Mouse (Mus musculus) yolk sac, embryonic 10.5 days (tissue): ENCODE results near the gene Ube2n.

ENCODE experiments used
- DNase-seq: peaks from one replicate; pipeline ENCODE4 v3.0.0-alpha.2; 2017; ENCODE audit warnings: low spot score

Ube2n gene

DNA sequence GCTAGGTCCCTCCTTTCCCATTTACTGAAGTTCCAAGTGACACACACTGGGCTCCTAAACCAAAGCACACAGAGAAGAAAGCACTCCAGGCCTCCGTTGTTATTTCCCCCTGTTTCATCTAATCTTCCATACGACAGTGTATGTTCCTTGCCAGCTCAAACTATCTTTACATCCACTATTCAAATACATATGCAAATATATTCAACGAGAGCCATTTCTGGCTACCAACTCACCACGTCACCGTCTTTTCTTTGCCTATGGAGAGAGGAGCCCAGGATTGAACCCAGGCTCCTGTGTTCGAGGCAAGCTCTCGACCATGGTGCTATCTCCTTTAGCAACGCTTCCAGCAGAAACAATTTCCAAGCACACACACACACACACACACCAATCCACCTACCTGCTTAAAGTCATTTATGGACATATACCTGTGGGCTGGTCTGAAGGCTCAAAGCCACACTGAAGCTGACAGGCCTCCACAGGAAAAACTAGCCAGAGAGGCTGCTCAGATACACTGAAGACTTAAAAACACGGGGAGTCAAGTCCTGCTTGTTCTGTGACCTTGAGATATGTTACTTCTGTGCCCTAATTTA lies 45.5 kb downstream of the Ube2n start:
- DNase-seq = no peak

DNA sequence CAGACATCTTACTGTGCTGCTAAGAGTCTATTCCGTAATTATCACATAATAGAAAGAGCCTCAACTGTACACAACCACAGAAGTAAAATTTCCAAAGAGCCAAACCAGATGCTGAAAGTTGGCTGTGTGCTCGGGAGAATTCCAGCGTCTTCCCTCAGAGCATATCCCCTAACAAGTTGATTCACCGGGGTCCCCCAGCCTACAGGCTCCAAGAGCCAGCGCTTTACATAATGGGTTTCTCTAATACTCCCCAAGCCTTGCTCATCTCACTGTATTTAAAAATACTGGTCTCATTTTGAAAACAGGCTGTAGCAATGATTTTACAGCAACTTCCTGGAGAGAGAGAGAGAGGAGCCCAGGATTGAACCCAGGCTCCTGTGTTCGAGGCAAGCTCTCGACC lies 46.7 kb downstream of the Ube2n start:
- DNase-seq = no peak

DNA sequence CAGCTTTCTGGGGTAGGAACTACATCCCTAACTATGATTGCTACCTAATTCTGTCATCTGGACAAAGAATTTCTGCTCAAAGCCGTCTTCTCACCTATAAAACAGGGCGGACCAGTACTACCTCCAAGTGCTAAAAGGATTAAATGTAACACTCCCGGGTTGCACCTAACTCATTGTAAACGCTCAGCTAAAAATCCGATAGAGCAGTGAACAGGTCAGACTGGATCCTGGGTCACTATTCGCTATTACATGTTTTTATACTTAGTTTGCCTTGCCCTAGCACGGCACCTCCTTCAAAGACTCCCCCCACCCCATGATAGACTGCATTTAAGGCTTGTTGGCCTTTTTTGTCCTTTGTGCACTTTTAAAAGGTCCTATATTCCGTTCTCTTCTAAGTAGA lies 47.5 kb downstream of the Ube2n start:
- no peak for DNase-seq

DNA sequence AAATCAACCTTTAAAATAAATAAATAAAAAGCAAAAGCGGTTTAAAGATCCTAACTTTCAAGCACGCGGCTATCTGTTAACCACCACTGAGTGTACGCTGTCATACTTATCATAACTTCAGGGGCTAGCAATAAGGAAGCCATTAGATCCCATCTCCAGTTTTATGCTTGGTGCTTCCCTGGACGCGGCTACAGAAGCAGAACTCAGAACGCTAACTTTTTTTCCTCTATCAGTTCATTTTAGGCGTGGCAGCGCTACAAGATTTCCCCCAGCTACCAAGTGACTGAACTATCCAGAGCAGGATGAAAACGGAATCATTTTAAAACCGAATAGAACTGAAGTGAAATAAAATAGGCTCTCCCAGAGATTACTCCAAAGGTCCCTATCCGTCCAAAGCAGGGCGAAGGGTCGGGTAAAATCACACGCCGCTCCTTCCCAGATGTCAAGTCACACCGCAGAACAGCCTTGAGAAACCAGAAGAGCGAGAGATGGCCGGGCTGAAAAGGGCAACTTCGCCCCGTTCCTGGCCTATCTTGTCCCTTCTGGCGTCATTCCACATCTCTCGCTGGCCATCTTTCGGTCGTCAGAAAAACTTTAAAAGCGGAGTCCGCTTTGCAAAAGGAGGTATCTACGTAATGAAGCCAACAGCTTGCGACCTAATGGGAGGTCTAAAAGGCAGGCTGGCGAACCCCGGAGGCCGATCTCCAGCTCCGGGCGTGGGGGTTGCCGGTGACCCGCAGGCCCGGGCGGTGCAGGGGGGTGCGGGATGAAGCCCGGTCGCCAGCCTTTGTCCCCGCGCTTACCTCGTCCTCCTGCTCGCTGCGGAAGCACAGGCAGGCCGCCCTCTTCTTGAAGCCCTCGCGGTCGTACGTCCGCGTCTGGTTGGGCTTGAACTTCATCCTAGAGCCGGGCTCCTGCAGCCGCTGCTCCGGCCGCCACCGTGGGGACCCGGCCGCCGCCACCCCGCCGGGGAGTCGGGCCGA lies 48.2 kb downstream of the Ube2n start:
- DNase-seq = peak; percentile 59

DNA sequence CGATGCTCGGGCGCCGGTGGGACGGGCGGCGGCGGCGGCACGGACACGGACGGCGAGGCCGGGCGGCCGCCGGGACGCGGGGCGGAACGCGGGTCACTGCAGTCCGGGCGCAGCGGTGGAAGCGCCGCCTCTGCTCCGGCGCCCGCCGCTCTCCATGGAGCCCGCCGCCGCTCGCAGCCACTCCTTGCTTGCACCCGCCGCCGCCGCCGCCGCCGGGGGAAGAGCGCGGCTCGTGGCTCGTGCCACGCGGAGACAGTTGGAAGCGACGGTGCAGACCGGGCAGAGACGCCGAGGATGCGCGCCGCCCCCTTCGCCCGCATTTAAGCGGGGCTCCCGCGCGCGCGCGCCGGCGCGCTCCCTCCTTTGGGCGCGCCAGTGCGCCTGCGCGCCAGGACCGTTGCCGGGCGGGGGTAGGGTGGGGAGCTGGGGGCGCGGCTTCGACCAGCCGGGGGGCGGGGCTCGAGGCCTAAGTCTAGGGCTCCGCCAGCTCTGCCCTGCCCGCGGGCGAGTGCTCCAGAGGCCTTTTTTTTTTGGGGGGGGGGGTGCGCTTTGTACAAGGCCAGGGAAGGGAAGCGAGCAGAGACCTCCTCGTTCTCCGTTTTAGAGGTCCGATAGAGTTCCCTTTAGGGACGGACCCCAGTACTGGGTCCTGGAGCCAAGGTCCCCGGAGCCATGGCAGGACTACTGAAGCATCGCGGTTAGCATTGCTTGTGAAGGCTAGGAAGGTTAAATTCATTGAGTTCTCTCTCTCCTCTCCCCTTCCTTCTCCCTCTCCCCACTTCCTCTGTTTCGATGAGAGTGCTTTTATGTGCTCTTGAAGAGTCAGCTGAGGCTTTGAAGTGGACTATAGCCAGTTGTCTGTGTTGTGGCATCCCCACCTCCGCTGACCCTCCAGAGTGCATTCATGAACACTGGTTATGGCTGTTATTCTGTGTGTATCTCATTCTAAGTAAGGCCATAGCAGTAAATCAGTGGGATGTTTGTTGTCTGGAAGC lies 49.2 kb downstream of the Ube2n start, which contains the start of gene Nudt4:
Gene Nudt4, minus strand, starts transcription at position 296 of the 995 bp plus-strand sequence.
- DNase-seq = peak; percentile 90

DNA sequence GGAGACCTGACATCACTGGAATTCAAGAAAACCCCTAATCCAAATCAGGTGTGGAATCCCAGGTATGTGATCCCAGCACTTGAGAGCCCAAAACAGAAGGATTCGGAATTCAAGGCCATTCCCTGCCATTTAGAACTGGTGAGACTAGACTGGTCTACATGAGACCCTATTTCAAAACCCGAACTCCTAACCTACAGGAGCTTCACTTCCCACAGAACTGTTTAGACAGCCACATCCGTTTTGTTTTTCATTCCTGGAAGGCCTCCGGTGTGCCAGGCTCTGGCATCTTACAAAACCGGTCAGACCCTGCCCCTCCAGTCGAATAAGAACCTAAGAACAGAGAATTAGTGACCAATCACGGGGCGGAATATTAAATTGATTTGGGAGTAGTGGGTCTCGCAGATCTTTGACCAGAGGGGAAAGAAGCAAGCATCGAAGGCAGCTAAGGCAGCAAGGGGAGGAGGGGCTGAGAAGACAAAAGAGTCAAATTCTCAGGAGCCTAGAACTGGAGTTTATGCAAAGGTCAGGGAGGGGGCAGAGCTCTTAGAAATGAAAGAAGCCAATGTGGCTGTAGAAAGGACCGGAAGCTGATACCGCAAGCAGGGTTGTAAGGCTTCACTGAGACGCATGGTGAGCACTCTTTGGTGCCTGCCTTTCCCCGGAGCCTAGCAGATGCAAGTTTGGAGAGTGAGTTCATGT lies 50.4 kb downstream of the Ube2n start:
- DNase-seq = no peak

DNA sequence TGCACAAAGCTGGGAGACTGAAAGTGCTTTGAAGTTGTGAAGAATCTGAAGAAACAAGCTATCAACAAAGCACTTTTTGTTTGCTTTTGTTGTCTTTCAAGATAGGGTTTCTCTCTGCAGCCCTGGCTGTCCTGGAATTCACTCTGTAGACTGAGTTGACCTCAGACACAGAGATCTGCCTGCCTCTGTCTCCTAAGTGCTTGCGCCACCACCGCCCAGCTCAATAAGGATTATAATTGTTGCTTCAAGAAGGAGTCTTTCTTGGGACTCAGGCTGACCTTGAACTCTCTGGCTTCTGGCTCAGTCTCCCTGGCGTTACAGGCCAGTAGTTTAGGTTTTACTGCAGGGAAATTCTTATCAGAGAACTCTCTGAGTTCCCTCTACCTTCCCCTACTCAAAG lies 51.8 kb downstream of the Ube2n start:
- DNase-seq = no peak

DNA sequence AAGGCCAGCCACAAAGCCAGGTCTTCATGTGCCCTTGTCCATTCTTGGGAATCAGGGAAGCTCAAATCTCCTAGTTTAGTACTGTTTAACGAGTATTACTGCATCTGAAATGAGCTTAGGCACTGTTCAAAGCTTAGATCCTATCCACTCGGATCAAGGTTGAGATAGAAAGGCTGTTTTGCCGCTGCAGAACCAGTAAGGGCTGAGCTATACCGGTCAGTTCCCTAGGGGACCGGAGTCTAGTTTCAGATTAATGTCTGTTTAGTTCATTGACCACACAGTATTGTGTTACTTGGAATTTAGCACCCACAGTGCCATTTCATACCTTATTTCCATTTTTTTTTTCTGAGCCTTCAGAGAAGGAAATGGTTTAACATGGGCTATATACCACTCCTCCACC lies 52.6 kb downstream of the Ube2n start:
- no peak for DNase-seq

DNA sequence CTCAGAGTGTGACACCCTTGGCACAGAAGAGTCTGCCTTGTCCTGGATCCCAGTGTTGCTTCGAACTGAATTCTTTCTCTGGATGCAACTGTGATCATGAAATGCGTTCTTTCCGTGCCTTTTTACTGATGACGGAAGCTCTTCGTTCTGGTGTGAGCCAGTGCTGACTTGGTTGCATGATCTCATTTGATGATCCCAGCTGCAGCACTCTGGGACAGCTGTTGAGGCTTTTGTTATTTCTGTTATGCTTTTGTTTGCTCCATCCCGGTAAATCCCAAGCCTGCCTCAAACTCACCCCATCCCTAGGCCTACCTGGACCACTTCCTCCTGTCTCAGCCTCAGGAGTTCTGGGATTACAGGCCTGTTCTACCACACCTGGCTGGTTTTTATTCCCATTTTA lies 53.1 kb downstream of the Ube2n start:
- no peak for DNase-seq

DNA sequence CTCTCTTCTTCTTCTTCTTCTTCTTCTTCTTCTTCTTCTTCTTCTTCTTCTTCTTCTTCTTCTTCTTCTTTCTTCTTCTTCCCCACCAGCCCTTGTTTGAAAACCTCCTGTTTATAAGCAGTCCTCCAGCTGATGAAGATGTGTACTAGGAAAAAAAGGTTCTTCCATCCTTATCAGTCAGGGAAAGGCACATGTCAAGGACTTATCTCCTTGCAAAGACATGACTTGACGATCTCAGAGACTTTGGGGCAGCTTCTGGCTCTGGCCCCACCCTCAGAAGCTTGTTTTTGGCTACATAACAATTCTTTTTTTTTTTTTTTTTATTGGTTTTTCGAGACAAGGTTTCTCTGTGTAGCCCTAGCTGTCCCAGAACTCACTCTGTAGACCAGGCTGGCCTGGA lies 54.5 kb downstream of the Ube2n start:
- no peak for DNase-seq

DNA sequence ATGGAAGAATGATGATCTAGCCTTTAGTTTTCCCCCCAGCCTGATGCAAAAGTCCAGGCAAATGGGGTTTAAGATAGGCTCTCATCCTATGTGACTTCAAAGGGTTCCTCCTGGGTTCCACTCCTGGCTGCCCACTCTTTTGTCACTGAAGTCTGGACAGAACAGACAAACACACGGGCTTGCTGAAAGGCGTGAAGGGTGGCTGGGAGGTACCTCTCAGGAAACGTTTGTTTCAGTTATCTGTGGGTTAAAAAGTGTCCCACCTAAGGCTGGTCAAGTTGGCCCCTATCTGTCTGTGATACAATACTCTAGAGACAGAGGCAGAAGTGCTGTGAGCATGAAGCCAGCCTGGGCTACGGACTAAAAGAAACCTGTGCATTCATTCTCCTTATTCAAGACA lies 60.0 kb downstream of the Ube2n start:
- DNase-seq = no peak

DNA sequence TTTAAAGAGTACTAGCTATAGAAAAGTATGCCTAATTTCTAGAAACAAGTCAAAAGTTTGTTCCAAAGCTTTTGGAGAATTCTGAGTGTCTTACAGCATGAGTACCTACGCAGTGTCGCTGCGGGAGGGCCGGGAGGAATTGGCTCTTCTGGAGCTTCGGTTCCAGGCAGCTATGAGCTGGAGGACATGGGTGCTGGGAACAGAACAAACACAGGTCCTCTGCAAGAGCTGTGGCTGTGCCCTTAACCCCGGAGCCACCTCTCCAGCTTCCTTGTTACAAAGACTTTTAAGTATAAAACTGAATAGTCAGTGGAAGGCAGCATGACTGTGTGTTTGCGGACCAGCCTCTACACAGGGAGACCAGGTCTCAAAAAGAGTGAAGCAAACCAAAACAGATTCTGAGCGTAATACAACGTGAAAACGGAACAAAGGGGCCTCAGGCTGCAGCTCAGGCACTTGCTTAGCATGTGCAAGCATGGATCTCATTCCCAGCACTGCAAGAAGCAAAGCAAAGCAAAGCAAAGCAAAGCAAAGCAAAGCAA lies 61.0 kb downstream of the Ube2n start:
- no peak for DNase-seq

DNA sequence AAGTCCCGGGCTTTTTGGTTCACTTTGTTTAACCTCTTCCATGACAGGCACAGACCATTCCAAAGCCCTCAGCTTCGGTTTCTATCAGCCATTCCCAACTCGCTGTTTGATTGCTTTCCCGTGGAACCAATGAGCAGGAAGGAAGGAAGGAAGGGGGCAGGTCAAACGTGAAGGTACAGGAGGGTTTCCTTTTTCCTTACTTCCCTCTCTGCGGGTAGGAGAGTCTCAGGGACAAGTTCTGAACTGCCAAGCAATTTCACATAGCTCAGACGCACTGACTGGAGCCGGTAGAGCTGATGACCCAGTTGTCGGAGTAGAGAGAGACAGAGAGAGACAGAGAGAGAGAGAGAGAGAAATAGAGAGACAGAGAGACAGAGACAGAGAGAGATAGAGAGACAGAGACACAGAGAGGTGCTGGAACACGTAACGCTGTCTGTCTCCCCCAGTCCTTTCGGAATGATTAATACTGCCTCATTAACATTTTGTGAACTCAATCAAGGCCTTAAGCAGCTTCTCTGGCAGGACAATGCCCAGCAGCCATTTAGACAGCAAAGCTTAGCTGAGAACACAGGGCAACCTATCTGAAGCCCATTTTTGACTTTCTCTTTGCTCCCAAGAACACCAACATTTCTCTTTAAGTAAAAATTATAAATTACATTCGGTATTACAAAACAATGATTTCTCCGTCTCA lies 62.1 kb downstream of the Ube2n start:
- DNase-seq = no peak

DNA sequence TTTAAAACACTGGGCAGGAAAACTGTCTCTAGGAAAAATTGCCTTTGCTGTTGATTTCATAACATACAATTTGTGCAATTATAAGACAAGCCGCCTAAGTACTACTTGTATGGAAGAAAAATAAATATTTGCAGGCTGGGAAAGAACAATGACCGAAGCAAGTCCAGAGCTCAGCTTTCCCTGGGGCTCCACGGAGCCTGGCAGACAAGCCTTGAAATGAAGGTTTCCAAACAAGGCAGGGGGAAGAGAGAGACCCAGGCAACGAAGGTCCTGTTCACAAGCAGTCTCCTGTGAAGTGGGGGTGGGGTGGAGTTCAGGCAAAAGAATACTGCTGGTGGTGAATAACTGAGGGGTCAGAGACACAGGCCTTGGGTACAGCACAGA lies 62.6 kb downstream of the Ube2n start:
- no peak for DNase-seq

DNA sequence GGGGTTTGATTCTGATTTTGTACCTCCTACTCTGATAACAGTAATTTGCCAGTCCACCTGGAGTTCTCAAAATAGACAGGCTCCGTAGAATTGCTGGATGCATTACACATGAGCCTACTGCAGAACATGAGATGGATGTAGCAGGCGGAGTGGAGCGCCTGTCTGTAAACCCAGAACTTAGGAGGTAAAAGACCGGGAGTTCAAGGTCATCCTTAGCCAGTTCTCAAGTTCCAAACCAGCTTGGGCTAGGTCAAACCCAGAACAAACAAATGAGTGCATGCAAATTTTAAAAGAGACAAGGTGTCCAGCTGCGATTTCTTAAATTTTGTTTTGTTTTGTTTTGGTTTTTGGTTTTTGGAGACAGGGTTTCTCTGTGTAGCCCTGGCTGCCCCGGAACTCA lies 70.6 kb downstream of the Ube2n start:
- no peak for DNase-seq

DNA sequence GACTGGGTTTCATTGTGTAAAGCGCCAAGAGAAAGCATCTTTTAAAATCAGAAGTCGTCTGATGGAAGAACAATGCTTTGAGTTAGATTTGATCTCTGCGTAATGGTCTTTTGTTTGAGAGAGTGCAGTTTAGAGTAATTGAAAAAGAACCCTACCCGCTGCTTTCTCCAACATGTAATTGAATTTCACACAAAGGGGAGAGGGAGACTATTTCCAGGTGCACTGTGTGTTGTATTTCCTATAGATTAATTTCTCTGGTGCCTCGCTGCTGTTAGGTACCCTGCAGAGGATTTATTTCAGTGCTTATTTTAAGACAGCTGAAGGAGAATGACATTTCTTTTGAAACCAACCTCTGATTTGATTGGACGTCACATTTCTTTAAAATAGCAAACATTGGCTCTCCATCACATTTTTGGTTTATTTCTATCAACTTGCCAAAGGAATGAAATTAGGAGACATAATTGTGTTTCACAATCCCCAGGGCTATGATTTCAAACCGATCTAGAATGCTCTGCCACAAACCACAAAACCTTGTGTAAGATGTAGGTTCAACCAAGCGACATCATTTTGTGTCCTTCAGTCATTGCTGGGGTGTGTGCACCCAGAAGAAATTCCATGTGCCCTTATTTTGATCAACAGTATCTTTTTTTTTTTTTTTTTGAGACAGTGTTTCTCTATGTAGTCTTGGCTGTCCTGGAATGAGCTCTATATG lies 72.7 kb downstream of the Ube2n start:
- DNase-seq = no peak

DNA sequence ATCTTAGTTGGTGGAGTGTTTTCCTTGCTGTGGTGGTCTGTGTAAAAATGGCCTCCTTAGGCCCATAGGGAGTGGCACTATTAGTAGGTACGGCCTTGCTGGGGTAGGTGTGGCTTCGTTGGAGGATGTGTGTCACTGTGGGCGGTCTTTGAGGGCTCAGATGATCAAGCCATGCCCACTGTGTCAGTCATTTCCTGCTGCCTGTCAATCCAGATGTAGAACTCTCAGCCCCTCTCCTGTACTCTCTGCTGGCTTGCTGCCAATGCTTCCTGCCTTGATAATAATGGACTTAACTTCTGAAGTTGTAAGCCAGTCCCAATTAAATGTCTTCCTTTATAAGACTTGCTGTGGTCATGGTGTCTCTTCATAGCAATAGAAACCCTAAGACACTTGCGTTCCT lies 74.3 kb downstream of the Ube2n start:
- DNase-seq = no peak

DNA sequence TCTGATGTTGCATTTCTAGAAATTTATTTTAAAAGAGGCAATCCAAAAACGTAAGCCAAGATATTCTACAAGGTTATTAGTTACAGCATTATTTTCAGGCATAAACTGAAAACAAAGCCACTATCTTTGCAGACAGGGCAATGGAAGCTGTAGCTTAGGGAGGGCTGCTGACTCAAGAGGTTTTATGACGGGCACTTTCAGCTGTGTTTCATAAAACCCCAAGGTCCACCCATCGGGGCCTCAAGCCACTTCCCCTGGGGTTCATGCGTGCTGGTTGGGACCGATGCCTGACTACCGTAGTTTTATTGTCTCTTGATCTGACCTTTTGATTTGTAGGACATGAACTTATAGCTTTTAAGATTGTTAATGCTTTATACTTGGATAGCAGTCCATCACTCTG lies 75.3 kb downstream of the Ube2n start:
- no peak for DNase-seq

DNA sequence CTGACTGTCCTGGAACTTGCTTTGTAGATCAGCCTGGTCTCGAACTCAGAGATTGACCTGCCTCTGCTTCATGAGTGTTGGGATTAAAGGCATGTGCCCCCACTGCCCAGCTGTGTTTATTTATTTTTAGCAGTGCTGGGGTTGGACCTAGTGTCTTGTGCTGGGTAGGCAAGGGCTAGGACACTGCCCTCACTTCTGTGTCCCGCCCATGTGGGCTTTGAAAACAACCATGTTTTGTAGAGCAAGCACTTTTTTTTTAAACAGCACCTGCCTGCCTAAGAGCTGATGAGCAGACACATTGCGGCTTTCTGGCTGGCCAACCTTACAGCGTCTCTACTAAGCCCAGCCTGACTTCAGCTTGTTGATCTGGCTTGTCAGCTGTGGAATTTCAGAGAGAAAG lies 76.3 kb downstream of the Ube2n start:
- peak; percentile 32 for DNase-seq

DNA sequence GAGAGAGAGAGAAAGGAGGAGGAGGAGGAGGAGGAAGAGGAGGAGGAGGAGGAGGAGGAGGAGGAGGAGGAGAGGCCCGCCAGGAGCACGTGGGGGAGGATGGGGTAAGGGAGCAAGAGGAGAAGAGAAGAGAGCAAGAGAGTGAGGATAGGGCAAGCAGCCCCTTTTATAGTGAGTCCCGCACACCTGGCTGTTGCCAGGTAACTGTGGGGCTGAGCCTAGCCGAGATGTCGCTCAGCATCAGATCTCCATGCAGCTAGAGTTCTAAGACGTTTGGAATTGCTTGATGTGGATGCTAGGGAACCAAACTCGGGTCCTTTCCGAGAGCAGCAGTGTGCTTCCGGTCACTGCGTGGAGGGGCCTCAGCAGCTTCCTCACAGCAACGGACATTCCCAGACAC lies 79.5 kb downstream of the Ube2n start:
- DNase-seq = no peak
